Mouse (Mus musculus) left cerebral cortex, adult 2 months (tissue): ENCODE results near the gene Casp6. TPM values are rescaled to one million over a fixed set of nuclear protein-coding genes. Genes with fewer than 3 reads are reported as not detected.

Source experiments
- DNase-seq, 2 experiments: peaks; one replicate each; pipeline ENCODE4 v3.0.0; 2021 to 2022; ENCODE audit warnings: low spot score in 2 of 2, mixed read lengths in 1 of 2; ENCODE audit errors: extremely low spot score in 1 of 2
- H3K27ac ChIP-seq: fragments of 200-600 bp; 2 replicates; pipeline ENCODE4 v1.8.1; 2022
- H3K4me3 ChIP-seq: fragments of 200-600 bp; 2 replicates; pipeline ENCODE4 v1.8.1; 2022
- CTCF ChIP-seq: fragments of 200-600 bp; IDR thresholded peaks from 2 replicates; pipeline ENCODE4 v1.8.1; 2022; ENCODE audit warnings: antibody characterized with exemption, mild to moderate bottlenecking, moderate library complexity
- intact Hi-C: fragments of 180-260 bp; cut with DNase I; formaldehyde crosslinking; loops from one replicate; pipeline ENCODE4 v1.15.1; 2025
- total RNA-seq, 2 experiments: library from RNA; stranded (reverse); gene quantifications; 2 replicates each; pipeline ENCODE4 v1.2.3; 2021

The Casp6 gene
- total RNA-seq, 2 experiments from 2014 or later, result 4.3 to 6.6 TPM

GRCm38 (mm10) chr3:129962533-129962932 is 61.3 kb downstream of the Casp6 start:
- Histone ChIP-seq H3K4me3 (no peak overlapping the region), H3K27ac (no peak overlapping the region)
- TF ChIP-seq CTCF, result no peak
- intact Hi-C loops, result no loop called here
- no peak for DNase-seq

Other genes with a start within 250 kb of the Casp6 start
- gene Egf, start 146.1 kb upstream of the Casp6 start, total RNA-seq, result 1 to 10 TPM; 1.3 to 1.5 TPM
- under 1 TPM in 1 of 2 experiments, not detected in 1; 0.14 TPM for gene Lrit3, start 97.4 kb upstream of the Casp6 start, total RNA-seq
- gene Rrh, start 78.8 kb upstream of the Casp6 start, total RNA-seq, result under 1 TPM; 0.57 to 0.96 TPM
- 10 to 100 TPM; 49.9 to 55.7 TPM for gene Gar1, start 70.0 kb upstream of the Casp6 start, total RNA-seq
- gene Cfi, start 65.5 kb upstream of the Casp6 start, total RNA-seq, result not detected
- 10 to 100 TPM; 17.6 to 17.9 TPM for gene Pla2g12a, start 22.8 kb upstream of the Casp6 start, total RNA-seq
- gene Mcub, start 68.8 kb downstream of the Casp6 start, total RNA-seq, result 1 to 10 TPM; 1.2 to 1.4 TPM
- 10 to 100 TPM; 58.4 to 70.0 TPM for gene Sec24b, start 160.1 kb downstream of the Casp6 start, total RNA-seq
- 10 to 100 TPM; 44.9 to 47.0 TPM for gene Col25a1, start 230.1 kb downstream of the Casp6 start, total RNA-seq